Mouse (Mus musculus) intestine, postnatal 0 days (tissue): ENCODE measurements at regions not wholly inside any gene's neighbourhood (a gene's known extent, or its start where the extent isn't known, plus 50 kb on each side); places are given as distances from the start of the nearest gene placed in this dataset.
"Not testable (repeated sequence)": the region's sequence is repeated elsewhere in the genome, so short reads cannot be mapped to it uniquely, and the experiment has no call there.

ENCODE experiments used
- ATAC-seq: fragments of 200-750 bp; cut with Nextera tagmentation; 2 replicates; pipeline ENCODE4 v1.8.0; 2017; ENCODE audit warnings: mild to moderate bottlenecking, moderate TSS enrichment, moderate library complexity
- H3K27ac ChIP-seq: fragments of 300-500 bp; sonication (generic); 2 replicates; pipeline ENCODE4 v1.5.1; 2014; ENCODE audit warnings: mild to moderate bottlenecking, low read depth, low read length, moderate library complexity
- H3K27me3 ChIP-seq: fragments of 300-500 bp; sonication (generic); replicated peaks from 2 replicates; pipeline ENCODE4 v1.6.1; 2014; ENCODE audit warnings: low read length, mixed read lengths; ENCODE audit not compliant: control insufficient read depth, insufficient read depth
- H3K36me3 ChIP-seq: fragments of 300-500 bp; sonication (generic); 2 replicates; pipeline ENCODE4 v1.6.1; 2014; ENCODE audit warnings: mild to moderate bottlenecking, moderate library complexity; ENCODE audit not compliant: control insufficient read depth, insufficient read depth
- H3K4me1 ChIP-seq: fragments of 300-500 bp; sonication (generic); replicated peaks from 2 replicates; pipeline ENCODE4 v1.6.1; 2014; ENCODE audit warnings: antibody characterized with exemption, low read length, mixed read lengths; ENCODE audit not compliant: control insufficient read depth, insufficient read depth
- H3K4me2 ChIP-seq: fragments of 300-500 bp; sonication (generic); replicated peaks from 2 replicates; pipeline ENCODE4 v1.6.1; 2014; ENCODE audit warnings: low read depth, mild to moderate bottlenecking, moderate library complexity
- H3K4me3 ChIP-seq: fragments of 300-500 bp; sonication (generic); 2 replicates; pipeline ENCODE4 v1.5.1; 2014; ENCODE audit warnings: low read depth, low read length
- H3K9ac ChIP-seq: fragments of 300-500 bp; sonication (generic); 2 replicates; pipeline ENCODE4 v1.6.1; 2014; ENCODE audit warnings: mild to moderate bottlenecking, low read depth, low read length
- H3K9me3 ChIP-seq: fragments of 300-500 bp; sonication (generic); 2 replicates; pipeline ENCODE4 v1.6.1; 2016; ENCODE audit warnings: mixed run types; ENCODE audit not compliant: control insufficient read depth
- CTCF ChIP-seq: sonication (generic); IDR thresholded peaks from 2 replicates; pipeline ENCODE4 v1.5.1; 2016; ENCODE audit warnings: low read depth, mild to moderate bottlenecking, control low read depth, antibody characterized with exemption, moderate library complexity
- WGBS: fragments of 180-500 bp; shearing (Covaris S2); extraction: QIAGEN DNeasy Blood & Tissue Kit; methylation state at CpG from one replicate; pipeline ENCODE4 v1.1.7; 2014; 5-methylcytosine and 5-hydroxymethylcytosine counted together

GRCm38 (mm10) chr16:86838457-86839337 lies 515.3 kb upstream of the N6amt1 start:
- no peaks in the 10 kb centered on the region for H3K36me3 ChIP-seq
- ATAC-seq: no peak
- no peak overlapping the region for H3K27ac ChIP-seq
- H3K4me3 ChIP-seq: no peak overlapping the region
- H3K4me2 ChIP-seq: no peak overlapping the region
- no peak overlapping the region for H3K9ac ChIP-seq
- H3K4me1 ChIP-seq: no peaks in the 10 kb centered on the region
- no peaks in the 10 kb centered on the region for H3K9me3 ChIP-seq
- no peaks in the 10 kb centered on the region for H3K27me3 ChIP-seq
- 30% methylated on average over 6 of the region's 6 CpGs for WGBS
- TF ChIP-seq CTCF: no peak

GRCm38 (mm10) chr16:86827645-86828044 lies 526.3 kb upstream of the N6amt1 start:
- Histone ChIP-seq H3K4me3 (no peak overlapping the region), H3K36me3 (no peaks in the 10 kb centered on the region), H3K4me1 (no peaks in the 10 kb centered on the region), H3K9ac (no peak overlapping the region), H3K4me2 (no peak overlapping the region), H3K9me3 (no peaks in the 10 kb centered on the region), H3K27ac (no peak overlapping the region), H3K27me3 (no peaks in the 10 kb centered on the region)
- TF ChIP-seq CTCF: no peak
- 19% methylated on average over 1 of the region's 1 CpGs for WGBS
- ATAC-seq: no peak

- H3K36me3 ChIP-seq: no peaks in the 10 kb centered on the region
- no peaks in the 10 kb centered on the region for H3K4me1 ChIP-seq
- H3K4me3 ChIP-seq: no peak overlapping the region
- H3K9ac ChIP-seq: no peak overlapping the region
- H3K4me2 ChIP-seq: no peak overlapping the region
- ATAC-seq: no peak
- WGBS: 80% methylated on average over 4 of the region's 4 CpGs
- TF ChIP-seq CTCF: no peak
- no peaks in the 10 kb centered on the region for H3K9me3 ChIP-seq
- H3K27me3 ChIP-seq: no peaks in the 10 kb centered on the region
- H3K27ac ChIP-seq: no peak overlapping the region
Measured at GRCm38 (mm10) chr16:86826641-86827040, 527.3 kb upstream of the N6amt1 start.

GRCm38 (mm10) chr16:86823496-86823895 lies 530.5 kb upstream of the N6amt1 start:
- H3K27ac ChIP-seq: no peak overlapping the region
- H3K4me1 ChIP-seq: no peaks in the 10 kb centered on the region
- 70% methylated on average over 1 of the region's 1 CpGs for WGBS
- no peak overlapping the region for H3K4me2 ChIP-seq
- H3K4me3 ChIP-seq: no peak overlapping the region
- no peak overlapping the region for H3K9ac ChIP-seq
- TF ChIP-seq CTCF: no peak
- H3K9me3 ChIP-seq: no peaks in the 10 kb centered on the region
- H3K27me3 ChIP-seq: no peaks in the 10 kb centered on the region
- H3K36me3 ChIP-seq: no peaks in the 10 kb centered on the region
- no peak for ATAC-seq

GRCm38 (mm10) chr16:86821586-86821985 lies 532.4 kb upstream of the N6amt1 start:
- ATAC-seq: no peak
- Histone ChIP-seq H3K27ac (no peak overlapping the region), H3K4me3 (no peak overlapping the region), H3K4me1 (no peaks in the 10 kb centered on the region; the same call in 1 of the 2 replicates), H3K9me3 (no peaks in the 10 kb centered on the region), H3K27me3 (no peaks in the 10 kb centered on the region), H3K36me3 (no peaks in the 10 kb centered on the region), H3K9ac (no peak overlapping the region), H3K4me2 (no peak overlapping the region)
- 86% methylated on average over 2 of the region's 2 CpGs for WGBS
- TF ChIP-seq CTCF: no peak

- H3K27ac ChIP-seq, H3K4me1 ChIP-seq, H3K36me3 ChIP-seq, H3K9ac ChIP-seq, H3K9me3 ChIP-seq, ATAC-seq, H3K4me3 ChIP-seq, H3K27me3 ChIP-seq, H3K4me2 ChIP-seq: not testable (repeated sequence)
- 78% methylated on average over 1 of the region's 1 CpGs for WGBS
Measured at GRCm38 (mm10) chr16:86818639-86819038, 535.3 kb upstream of the N6amt1 start.
